Mouse (Mus musculus) gastrocnemius, adult 8-10 months (tissue): Measurements from ENCODE around the gene Hacd1. TPM values are rescaled to one million over a fixed set of nuclear protein-coding genes. Genes with fewer than 3 reads are reported as not detected.

Source experiments
- DNase-seq, 2 experiments: peaks; one replicate each; pipeline ENCODE4 v3.0.0; 2022; ENCODE audit warnings: low spot score in 2 of 2
- total RNA-seq, 4 experiments: library from RNA; stranded (reverse); gene quantifications; 2 replicates each; pipeline ENCODE4 v1.2.4; 2022

Gene Hacd1
- total RNA-seq, 4 experiments from 2014 or later: 53.0 to 75.7 (median 62.0) TPM

DNA sequence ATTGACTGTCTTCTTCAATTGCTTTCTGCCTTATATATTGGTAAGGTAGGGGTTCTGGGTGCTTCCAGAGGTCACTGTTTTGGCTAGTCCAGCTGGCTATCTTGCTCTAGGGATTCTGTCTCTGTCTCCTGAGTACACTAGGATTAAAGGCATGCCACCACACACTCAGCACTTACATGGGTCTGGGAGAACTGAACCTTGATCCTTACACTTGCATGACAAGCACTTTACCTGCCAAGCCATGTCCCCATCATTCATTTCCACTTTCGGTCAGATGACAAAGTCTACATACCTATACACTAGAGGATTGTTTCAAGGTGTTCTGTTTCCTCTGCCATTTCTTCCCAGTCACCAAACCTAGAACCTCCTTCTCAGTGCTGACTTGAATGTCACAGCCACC lies 50.8 kb downstream of the Hacd1 start:
- DNase-seq: no peak

DNA sequence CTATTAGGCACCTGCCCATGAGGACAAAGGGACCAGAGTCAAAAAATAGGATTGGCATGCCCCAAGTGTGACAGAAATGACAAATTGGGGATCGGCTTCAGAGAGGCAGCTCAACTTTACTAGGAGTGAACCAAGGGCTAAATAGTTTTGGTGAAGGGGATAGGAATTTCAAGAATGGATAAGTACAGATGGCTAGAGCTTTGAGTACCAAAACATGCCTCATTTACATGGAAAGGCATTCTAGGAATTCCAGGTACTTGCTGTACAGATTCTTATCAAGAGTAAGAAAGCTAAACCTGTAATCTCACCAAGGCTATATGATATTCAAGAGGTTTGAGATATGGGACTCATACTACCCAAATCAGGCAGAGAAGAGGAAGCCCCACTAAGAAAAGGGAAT lies 95.8 kb downstream of the Hacd1 start:
- no peak for DNase-seq

DNA sequence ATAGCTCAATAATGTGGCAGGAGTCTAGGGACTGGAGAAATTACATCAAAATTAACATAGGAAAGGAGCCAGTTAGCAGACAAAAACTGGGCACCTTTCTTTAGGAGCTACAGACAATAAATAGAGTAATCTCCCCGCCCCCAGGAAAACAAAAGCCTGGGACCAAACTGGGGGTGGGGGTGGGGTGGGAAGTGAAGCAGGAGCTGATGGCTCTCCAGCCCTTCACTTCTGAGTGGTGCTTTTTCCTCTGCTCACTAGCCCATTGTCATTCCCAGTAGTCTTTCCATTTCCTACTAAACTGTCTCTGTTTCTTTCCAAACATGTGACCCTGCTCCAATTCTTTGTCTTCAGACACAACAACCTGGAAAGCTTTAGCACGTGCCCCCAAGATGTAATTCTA lies 99.5 kb downstream of the Hacd1 start:
- DNase-seq: no peak

DNA sequence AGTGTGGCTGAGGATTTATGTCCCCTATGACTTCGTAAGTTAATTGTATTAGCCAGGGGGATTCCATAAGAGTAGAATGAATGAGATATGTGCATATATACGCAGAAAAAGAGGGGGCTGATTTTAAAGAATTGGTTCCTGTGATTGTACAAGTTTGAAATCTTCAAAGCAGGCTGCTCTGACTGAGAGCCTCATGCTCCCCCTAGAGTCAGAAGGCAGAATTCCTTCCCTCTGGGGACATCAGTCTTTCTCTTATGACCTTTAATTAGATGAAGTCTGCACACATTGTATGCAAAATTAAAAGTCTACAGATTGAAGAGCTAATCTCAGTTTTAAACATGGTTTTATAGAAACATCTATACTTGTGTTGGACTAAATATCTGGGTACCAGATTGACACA lies 117.8 kb downstream of the Hacd1 start:
- DNase-seq: no peak

DNA sequence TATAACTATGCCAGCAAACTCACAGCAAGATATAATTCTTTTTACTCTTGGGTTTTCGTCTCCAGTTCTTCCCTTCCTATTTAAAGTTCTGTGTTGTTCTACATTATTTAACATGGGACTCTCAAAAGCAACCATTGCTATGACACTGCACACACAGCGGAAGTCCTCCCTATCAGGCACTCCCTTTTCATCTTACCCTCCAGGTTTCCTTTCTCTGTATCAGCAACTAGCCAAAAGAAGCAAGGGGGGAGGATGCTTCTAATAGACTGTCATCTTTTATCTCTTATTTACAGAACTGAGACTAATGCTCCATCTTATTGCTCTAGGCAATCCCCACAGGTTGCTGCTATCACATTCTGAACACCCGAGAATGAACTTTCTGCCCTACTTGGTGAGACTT lies 120.6 kb downstream of the Hacd1 start:
- DNase-seq: no peak

DNA sequence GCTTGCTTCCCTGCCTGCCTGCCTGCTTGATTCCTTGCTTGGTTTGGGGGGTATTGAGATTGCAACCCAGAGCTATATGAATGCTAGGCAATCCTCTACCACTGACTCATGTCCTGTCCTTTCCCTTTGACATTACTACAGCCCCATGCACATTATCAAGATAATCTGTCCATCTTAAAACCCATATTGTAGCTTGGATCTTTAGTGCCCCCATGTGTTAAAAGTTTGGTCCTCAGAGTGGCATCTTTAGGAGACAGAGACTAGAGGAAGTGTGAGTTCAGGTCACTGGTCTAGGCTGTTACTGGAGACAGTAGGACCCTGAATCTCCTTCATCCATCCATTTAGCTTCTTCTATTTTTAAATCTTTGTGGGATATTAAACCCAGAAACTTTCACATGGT lies 123.7 kb downstream of the Hacd1 start:
- DNase-seq: no peak

DNA sequence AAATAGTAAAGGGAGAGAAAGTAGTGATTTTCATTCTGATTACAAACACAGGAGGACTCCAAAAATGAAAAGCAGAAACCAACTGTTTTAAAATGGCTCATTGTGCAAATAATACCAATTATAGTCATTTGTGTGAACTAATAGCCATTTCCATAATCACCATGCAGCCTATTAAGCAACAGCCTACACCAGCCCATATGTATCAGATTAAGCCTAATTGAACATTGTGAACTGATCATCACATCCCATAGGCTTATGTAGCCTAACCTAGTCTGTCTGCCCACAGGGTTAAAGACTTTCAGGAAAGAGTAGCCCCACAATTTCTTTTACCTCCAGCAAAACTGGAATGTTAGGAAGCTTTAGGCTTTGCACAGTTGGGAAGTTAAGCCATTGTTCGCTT lies 125.2 kb downstream of the Hacd1 start:
- no peak for DNase-seq

DNA sequence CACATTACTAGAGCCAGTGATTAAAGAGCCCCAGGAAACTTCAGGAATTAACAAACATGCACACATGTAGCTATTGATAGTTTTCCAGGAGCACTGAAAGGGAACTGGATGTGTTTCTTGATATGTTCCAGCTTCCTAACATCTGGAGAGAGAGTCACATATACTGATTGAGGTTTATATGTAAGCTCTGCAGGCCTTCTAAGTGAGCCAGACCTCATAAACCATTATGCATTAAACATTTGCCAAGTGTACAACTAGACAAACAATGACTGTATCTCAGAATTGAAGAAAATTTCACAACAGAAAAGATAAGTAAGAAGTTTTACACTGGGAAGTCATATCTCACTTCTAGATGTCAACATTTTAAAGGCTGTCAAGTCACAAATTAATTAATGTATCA lies 167.4 kb downstream of the Hacd1 start:
- DNase-seq: no peak

DNA sequence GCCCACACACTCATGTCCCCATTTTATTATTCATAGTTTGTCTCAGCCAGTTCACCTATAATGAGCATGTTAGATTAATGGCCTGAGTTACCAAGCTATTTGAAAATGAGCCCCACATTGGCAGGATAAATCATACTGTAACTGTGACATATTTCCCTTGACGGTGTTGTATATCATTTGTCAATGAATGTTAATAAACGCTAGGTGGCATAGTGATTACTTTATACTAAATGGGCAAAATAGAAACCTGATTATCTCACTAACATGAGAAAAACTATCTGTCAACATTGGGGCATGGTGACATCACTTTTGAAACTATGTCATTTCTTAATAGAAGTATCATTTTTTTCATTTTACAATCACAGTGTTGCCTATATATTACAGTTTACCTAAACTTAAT lies 198.5 kb downstream of the Hacd1 start:
- no peak for DNase-seq

DNA sequence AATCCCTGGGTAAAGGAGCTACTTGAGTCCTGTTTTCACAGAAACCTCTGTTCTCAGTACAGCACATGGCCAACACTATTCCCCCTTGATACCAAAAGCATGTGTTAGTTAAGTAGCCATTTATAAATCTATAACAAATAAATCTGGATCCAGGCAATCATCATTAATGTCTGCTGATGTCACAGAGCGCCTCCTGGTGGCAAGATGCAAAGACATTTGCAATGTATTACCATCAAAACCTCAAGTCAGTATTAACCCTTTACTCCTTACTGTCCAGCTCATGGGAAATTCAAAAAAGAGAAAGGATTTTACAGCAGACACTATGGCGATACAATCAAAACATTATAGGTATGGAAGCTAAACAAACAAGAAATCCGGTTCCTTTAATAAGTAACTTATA lies 200.4 kb downstream of the Hacd1 start:
- DNase-seq: no peak

DNA sequence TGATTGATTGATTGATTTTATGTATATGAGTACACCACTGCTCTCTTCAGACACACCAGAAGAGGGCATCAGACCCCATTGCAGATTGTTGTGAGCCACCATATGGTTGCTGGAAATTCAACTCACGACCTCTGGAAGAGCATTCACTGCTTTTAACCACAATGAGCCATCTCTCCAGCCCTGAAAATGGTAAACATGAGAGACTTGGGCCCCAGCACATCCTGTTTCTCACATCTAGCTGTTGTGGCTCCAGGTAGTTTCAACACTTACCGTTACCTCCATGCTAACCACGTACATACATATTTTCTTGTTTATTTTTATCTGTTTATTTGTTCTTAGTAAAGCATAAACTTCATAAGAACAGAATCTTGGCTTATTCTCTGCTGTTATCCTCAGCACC lies 219.6 kb downstream of the Hacd1 start:
- DNase-seq: no peak

DNA sequence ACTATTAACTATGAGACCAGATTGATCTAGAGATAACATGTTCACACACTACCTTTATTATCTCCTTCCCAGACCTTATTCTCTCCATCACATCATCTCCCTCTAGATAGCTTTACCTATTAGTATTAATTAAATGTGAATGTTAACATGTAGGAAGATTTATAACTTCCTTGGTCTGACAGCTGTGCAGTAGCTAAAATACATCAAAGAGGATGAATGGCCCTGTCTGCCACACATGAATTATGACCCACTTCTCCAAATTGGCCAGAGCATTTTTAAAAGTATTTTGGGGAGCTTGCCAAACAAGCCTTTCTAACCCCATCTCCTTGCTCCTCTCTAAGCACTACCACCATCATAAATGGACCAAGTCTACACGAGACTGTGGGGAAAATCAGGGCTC lies 220.9 kb downstream of the Hacd1 start:
- DNase-seq: no peak

DNA sequence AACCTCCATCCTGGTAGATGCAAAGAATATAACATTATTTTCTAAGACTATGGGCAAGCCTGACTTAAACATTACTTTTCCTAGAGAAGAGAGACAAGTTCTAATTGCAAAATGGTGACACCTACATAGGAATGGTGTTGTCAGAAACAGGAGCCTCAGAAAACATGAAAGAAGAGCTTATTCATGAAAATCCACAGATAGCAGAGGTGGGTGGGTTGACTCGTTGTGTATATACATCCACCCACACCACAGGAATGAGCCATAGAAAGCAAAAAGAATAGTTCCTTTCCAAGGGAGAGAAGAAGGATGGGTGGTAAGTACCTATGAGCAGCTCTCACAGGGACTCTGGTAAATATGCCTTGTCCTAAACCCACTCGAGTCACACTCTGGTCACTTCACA lies 239.3 kb downstream of the Hacd1 start:
- no peak for DNase-seq

DNA sequence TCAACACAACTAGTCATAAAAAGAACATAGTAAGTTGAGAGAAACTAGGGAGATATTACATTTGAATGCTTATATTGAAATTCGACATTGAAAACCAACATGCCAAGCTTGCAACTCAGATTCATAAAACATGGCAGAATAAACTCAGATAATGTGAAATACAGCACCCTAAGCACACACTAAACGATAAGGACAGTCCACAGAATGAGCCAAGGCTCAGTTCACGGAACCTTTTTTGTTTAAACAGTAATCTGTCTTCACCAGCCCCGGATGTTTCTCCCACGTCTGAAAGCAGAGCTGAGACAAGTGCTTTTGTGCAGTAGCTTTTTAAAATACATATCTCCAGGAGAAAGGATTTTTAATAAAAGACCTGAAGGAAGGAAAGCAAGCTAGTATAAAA lies 247.3 kb downstream of the Hacd1 start:
- DNase-seq: no peak

DNA sequence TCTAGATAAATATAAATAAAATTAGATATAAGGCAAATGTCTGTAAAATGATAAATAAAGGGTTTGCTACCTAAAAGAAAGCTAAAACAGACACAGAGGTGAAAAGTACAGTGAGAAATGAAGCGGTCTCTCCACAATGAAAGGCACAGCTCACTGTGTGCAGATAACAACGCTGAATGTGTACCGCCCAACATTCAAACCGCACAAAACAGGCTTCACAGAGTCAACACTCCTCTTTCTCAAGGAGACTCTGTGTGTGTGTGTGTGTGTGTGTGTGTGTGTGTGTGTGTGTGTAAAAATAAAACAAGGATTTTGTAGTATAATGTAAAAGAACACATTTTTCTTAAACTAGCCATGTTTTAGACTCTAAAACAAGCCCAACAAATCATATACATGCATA lies 247.9 kb downstream of the Hacd1 start:
- no peak for DNase-seq

DNA sequence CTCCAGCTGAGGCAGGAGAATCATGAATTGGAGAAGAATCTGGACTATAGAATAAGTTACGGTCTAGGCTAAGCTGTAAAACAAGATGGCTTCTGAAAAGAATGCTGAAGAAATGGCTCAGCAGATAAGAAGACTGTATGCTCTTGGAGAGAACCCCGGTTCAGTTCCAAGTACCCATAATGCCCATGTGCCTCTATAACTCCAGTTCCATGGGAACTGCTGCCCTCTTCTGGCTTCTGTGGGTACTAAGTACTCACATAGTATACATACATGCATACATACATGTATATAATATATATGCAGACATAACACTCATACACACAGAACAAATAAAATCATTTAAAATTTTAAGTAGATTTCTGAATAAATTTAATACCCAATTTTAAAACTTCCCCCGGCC lies 249.8 kb downstream of the Hacd1 start:
- no peak for DNase-seq

DNA sequence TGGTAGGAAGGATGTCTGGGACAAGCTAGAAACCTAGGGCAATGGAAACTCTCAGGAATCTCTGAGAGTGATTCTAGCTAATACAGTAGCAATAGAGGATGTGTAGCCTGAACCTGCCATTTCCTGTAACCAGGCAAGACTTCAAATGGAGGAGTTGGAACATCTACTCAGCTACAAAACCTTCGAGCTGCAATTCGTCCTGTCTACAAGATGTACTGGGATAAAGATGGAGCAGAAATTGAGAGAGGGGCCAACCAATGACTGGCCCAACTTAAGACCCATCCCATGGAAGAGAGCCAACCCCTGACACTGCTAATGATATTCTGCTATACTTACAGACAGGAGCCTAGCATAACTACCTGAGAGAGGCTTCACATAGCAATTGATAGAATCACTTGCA lies 255.3 kb downstream of the Hacd1 start:
- DNase-seq: no peak

Other genes starting within 250 kb of the Hacd1 start
- 10 to 100 TPM; 17.7 to 21.8 (median 19.9) TPM for gene Stam, start 18.0 kb upstream of the Hacd1 start, total RNA-seq
- under 1 TPM; 0.07 to 0.31 (median 0.20) TPM for gene Tmem236, start 118.4 kb upstream of the Hacd1 start, total RNA-seq
- gene Mrc1, start 173.3 kb upstream of the Hacd1 start, total RNA-seq: 1 to 10 TPM; 2.8 to 7.1 (median 4.1) TPM